ENCODE assay signal across 20 mouse cellular contexts in genomic region chr17:14426481-14426880, GRCm38 (mm10).
DNase-seq lines count a peak whose midpoint lies in the region; ATAC-seq lines count a peak whose summit lies in the region.
"Had no signal": no experiment of that assay in that cellular context is flagged by ENCODE, and none has a peak within 500 bp of the region (broad histone marks: within the 10 kb centered on the region; RNA-seq: fewer than 3 reads in every experiment).

No protein-coding gene starts in this region.

- H3K9me3 ChIP-seq in embryonic facial prominence, embryonic 12.5 days: no peaks in the 10 kb centered on the region
- H3K9me3 ChIP-seq in embryonic facial prominence, embryonic 14.5 days (ENCODE audit: control insufficient read depth, low read length): no peaks in the 10 kb centered on the region
- H3K9me3 ChIP-seq in limb, embryonic 11.5 days (ENCODE audit: control insufficient read depth, low read length): no peaks in the 10 kb centered on the region
- H3K9me3 ChIP-seq in limb, embryonic 15.5 days: no peaks in the 10 kb centered on the region
- H3K9me3 ChIP-seq in kidney, embryonic 14.5 days (ENCODE audit: control insufficient read depth, low read length): no peaks in the 10 kb centered on the region
- H3K9me3 ChIP-seq: forebrain, embryonic 12.5 days; hindbrain, embryonic 10.5 days; hindbrain, embryonic 15.5 days had no signal

- no peak overlapping the region for H3K4me2 ChIP-seq in embryonic facial prominence, embryonic 12.5 days (replicated peaks)
- no peak overlapping the region for H3K4me2 ChIP-seq in embryonic facial prominence, embryonic 14.5 days (ENCODE audit: low read depth, low read length)
- no peak overlapping the region for H3K4me2 ChIP-seq in limb, embryonic 11.5 days (ENCODE audit: low read depth, severe bottlenecking)
- H3K4me2 ChIP-seq in limb, embryonic 15.5 days: no peak overlapping the region
- H3K4me2 ChIP-seq in kidney, embryonic 14.5 days (replicated peaks; ENCODE audit: low read depth, low read length): no peak overlapping the region
- H3K4me2 ChIP-seq: forebrain, embryonic 12.5 days; heart, embryonic 11.5 days; hindbrain, embryonic 15.5 days had no signal

- no peaks in the 10 kb centered on the region for H3K27me3 ChIP-seq in embryonic facial prominence, embryonic 12.5 days
- no peaks in the 10 kb centered on the region for H3K27me3 ChIP-seq in embryonic facial prominence, embryonic 14.5 days (replicated peaks; ENCODE audit: control insufficient read depth, insufficient read depth, low read length)
- H3K27me3 ChIP-seq in limb, embryonic 11.5 days (ENCODE audit: control insufficient read depth, insufficient read depth, low read length): no peaks in the 10 kb centered on the region
- no peaks in the 10 kb centered on the region for H3K27me3 ChIP-seq in limb, embryonic 15.5 days
- H3K27me3 ChIP-seq in kidney, embryonic 14.5 days (ENCODE audit: control insufficient read depth, insufficient read depth, low read length): no peaks in the 10 kb centered on the region
- H3K27me3 ChIP-seq: forebrain, embryonic 12.5 days; hindbrain, embryonic 15.5 days had no signal

- DNase-seq in embryonic facial prominence, embryonic 14.5 days (ENCODE audit: low spot score): peak; percentile 57
- no peak for DNase-seq in limb, embryonic 11.5 days (ENCODE audit: low spot score)
- DNase-seq in thymus, postnatal 4 days: no peak
- DNase-seq in adrenal gland, adult 18-20 months (ENCODE audit: low spot score in 2 of 2): no peak
- DNase-seq: adrenal gland, adult 2 months; adrenal gland, postnatal 25 days; cerebellum, adult 2 months; cerebellum, postnatal 10 days; forebrain, postnatal 0 days; gastrocnemius, postnatal 14 days; heart, adult 2 months had no signal

- no peaks in the 10 kb centered on the region for H3K36me3 ChIP-seq in embryonic facial prominence, embryonic 12.5 days
- H3K36me3 ChIP-seq in embryonic facial prominence, embryonic 14.5 days (ENCODE audit: control insufficient read depth, insufficient read depth, low read length): no peaks in the 10 kb centered on the region
- no peaks in the 10 kb centered on the region for H3K36me3 ChIP-seq in limb, embryonic 11.5 days (ENCODE audit: control insufficient read depth, insufficient read depth, low read length)
- no peaks in the 10 kb centered on the region for H3K36me3 ChIP-seq in limb, embryonic 15.5 days
- H3K36me3 ChIP-seq in kidney, embryonic 14.5 days (ENCODE audit: control insufficient read depth, insufficient read depth, low read length): no peaks in the 10 kb centered on the region
- H3K36me3 ChIP-seq: forebrain, embryonic 12.5 days; G1E; hindbrain, embryonic 10.5 days; hindbrain, embryonic 15.5 days had no signal

- ATAC-seq in embryonic facial prominence, embryonic 12.5 days (ENCODE audit: insufficient number of reproducible peaks, insufficient read depth, low FRiP score, low TSS enrichment): no peak
- ATAC-seq in embryonic facial prominence, embryonic 14.5 days (ENCODE audit: low read depth): no peak
- ATAC-seq in limb, embryonic 11.5 days (ENCODE audit: insufficient number of reproducible peaks, low FRiP score, low TSS enrichment, low read depth): no peak
- ATAC-seq in limb, embryonic 15.5 days (ENCODE audit: insufficient number of reproducible peaks, low FRiP score, low TSS enrichment, low read depth): no peak
- ATAC-seq in kidney, embryonic 14.5 days (ENCODE audit: low FRiP score, low TSS enrichment): no peak
- ATAC-seq: forebrain, postnatal 0 days; intestine, postnatal 0 days had no signal

- peak overlapping the region; percentile 55; the same call in 1 of the 2 replicates for H3K27ac ChIP-seq in embryonic facial prominence, embryonic 12.5 days
- peak overlapping the region; percentile 65 for H3K27ac ChIP-seq in embryonic facial prominence, embryonic 14.5 days (replicated peaks; ENCODE audit: low read depth, low read length)
- H3K27ac ChIP-seq in limb, embryonic 11.5 days (replicated peaks; ENCODE audit: low read depth, low read length): 0 out of 2 replicates have a peak overlapping the region, but pooled peaks have one; percentile 36
- H3K27ac ChIP-seq in limb, embryonic 15.5 days: peak overlapping the region; percentile 50; the same call in 1 of the 2 replicates
- H3K27ac ChIP-seq in kidney, embryonic 14.5 days (ENCODE audit: low read depth, low read length): no peak overlapping the region
- H3K27ac ChIP-seq: forebrain, embryonic 12.5 days; heart, adult 2 months; hindbrain, embryonic 10.5 days; hindbrain, embryonic 15.5 days had no signal

- 31% methylated on average over 6 of the region's 6 CpGs for WGBS in embryonic facial prominence, embryonic 12.5 days
- WGBS in embryonic facial prominence, embryonic 14.5 days: 35% methylated on average over 6 of the region's 6 CpGs
- 18% methylated on average over 6 of the region's 6 CpGs for WGBS in limb, embryonic 11.5 days
- 30% methylated on average over 6 of the region's 6 CpGs for WGBS in limb, embryonic 15.5 days
- WGBS in kidney, embryonic 14.5 days: 73% methylated on average over 6 of the region's 6 CpGs

- H3K4me1 ChIP-seq in embryonic facial prominence, embryonic 12.5 days: peaks cover 10% of the 10 kb centered on the region; the same call in 1 of the 2 replicates
- H3K4me1 ChIP-seq in embryonic facial prominence, embryonic 14.5 days (ENCODE audit: control insufficient read depth, insufficient read depth, low read length): peaks cover 20% of the 10 kb centered on the region; the same call in 1 of the 2 replicates
- peaks cover 6% of the 10 kb centered on the region; the same call in 1 of the 2 replicates for H3K4me1 ChIP-seq in limb, embryonic 11.5 days (ENCODE audit: control insufficient read depth, insufficient read depth, low read length)
- H3K4me1 ChIP-seq in limb, embryonic 15.5 days: peaks cover 7% of the 10 kb centered on the region; the same call in 1 of the 2 replicates
- no peaks in the 10 kb centered on the region for H3K4me1 ChIP-seq in kidney, embryonic 14.5 days (ENCODE audit: control insufficient read depth, insufficient read depth, low read length)
- H3K4me1 ChIP-seq: forebrain, embryonic 12.5 days; hindbrain, embryonic 10.5 days; hindbrain, embryonic 15.5 days had no signal

- H3K9ac ChIP-seq in embryonic facial prominence, embryonic 12.5 days: no peak overlapping the region
- no peak overlapping the region for H3K9ac ChIP-seq in embryonic facial prominence, embryonic 14.5 days (ENCODE audit: low read depth, low read length)
- no peak overlapping the region for H3K9ac ChIP-seq in limb, embryonic 11.5 days (ENCODE audit: low read length)
- H3K9ac ChIP-seq in limb, embryonic 15.5 days: no peak overlapping the region
- no peak overlapping the region for H3K9ac ChIP-seq in kidney, embryonic 14.5 days (ENCODE audit: low read depth, low read length)
- H3K9ac ChIP-seq: forebrain, embryonic 12.5 days; forebrain, postnatal 0 days; hindbrain, embryonic 15.5 days had no signal

- no peak overlapping the region for H3K4me3 ChIP-seq in embryonic facial prominence, embryonic 12.5 days
- no peak overlapping the region for H3K4me3 ChIP-seq in embryonic facial prominence, embryonic 14.5 days (ENCODE audit: low read depth, low read length)
- H3K4me3 ChIP-seq in limb, embryonic 11.5 days (ENCODE audit: low read depth, low read length): no peak overlapping the region
- no peak overlapping the region for H3K4me3 ChIP-seq in limb, embryonic 15.5 days
- H3K4me3 ChIP-seq in kidney, embryonic 14.5 days (ENCODE audit: low read length): no peak overlapping the region
- H3K4me3 ChIP-seq: forebrain, embryonic 12.5 days; heart, adult 2 months; hindbrain, embryonic 10.5 days; hindbrain, embryonic 15.5 days had no signal
